In genomic region chr2:6178901-6179748, GRCm38 (mm10) we compare ENCODE assay signal across 16 mouse cellular contexts. TPM values are rescaled to one million over a fixed set of nuclear protein-coding genes. Genes with fewer than 3 reads are reported as not detected.
DNase-seq lines count a peak whose midpoint lies in the region; ATAC-seq and TF ChIP-seq lines count a peak whose summit lies in the region.
"Had no signal": no experiment of that assay in that cellular context is flagged by ENCODE, and none has a peak within 500 bp of the region (broad histone marks: within the 10 kb centered on the region; RNA-seq: fewer than 3 reads in every experiment).

No protein-coding gene starts in this region.

- TF ChIP-seq CTCF in E14TG2a.4 (conservative IDR thresholded peaks at IDR 0.05; ENCODE audit: low read length), result no peak

- peak; percentile 69 for ATAC-seq in hindbrain, embryonic 15.5 days (ENCODE audit: low FRiP score, low read depth)
- peak; percentile 52; the same call in 1 of the 2 replicates for ATAC-seq in megakaryocyte progenitor cell, adult 5-6 weeks (replicated peaks; ENCODE audit: poor library complexity)
- ATAC-seq: inflammation-experienced regulatory T-cells, adult 6 months had no signal

- H3K9ac ChIP-seq in hindbrain, embryonic 15.5 days, result no peak overlapping the region
- H3K9ac ChIP-seq: embryonic facial prominence, embryonic 12.5 days; heart, embryonic 15.5 days; liver, embryonic 15.5 days had no signal

- 0 out of 2 replicates have a peak overlapping the region, but pooled peaks have one; percentile 7 for H3K4me3 ChIP-seq in E14TG2a.4 (replicated peaks; ENCODE audit: low read length)
- H3K4me3 ChIP-seq in hindbrain, embryonic 15.5 days, result no peak overlapping the region
- H3K4me3 ChIP-seq: embryonic facial prominence, embryonic 12.5 days; heart, embryonic 15.5 days; liver, embryonic 15.5 days had no signal

- H3K4me2 ChIP-seq in hindbrain, embryonic 15.5 days, result no peak overlapping the region
- H3K4me2 ChIP-seq: embryonic facial prominence, embryonic 12.5 days; heart, embryonic 15.5 days; liver, embryonic 15.5 days had no signal

- H3K4me1 ChIP-seq in E14TG2a.4 (replicated peaks; ENCODE audit: low read depth, low read length), result peaks cover 7% of the 10 kb centered on the region; the same call in 1 of the 2 replicates
- H3K4me1 ChIP-seq in hindbrain, embryonic 15.5 days (replicated peaks), result peaks cover 5% of the 10 kb centered on the region; the same call in 1 of the 2 replicates
- H3K4me1 ChIP-seq: embryonic facial prominence, embryonic 12.5 days; heart, embryonic 15.5 days; liver, embryonic 15.5 days had no signal

- no peaks in the 10 kb centered on the region for H3K36me3 ChIP-seq in E14TG2a.4 (ENCODE audit: insufficient read depth, low read length)
- no peaks in the 10 kb centered on the region for H3K36me3 ChIP-seq in hindbrain, embryonic 15.5 days
- H3K36me3 ChIP-seq: embryonic facial prominence, embryonic 12.5 days; heart, embryonic 15.5 days; liver, embryonic 15.5 days had no signal

- no peaks in the 10 kb centered on the region for H3K27me3 ChIP-seq in E14TG2a.4 (ENCODE audit: insufficient read depth, low read length)
- no peaks in the 10 kb centered on the region for H3K27me3 ChIP-seq in hindbrain, embryonic 15.5 days
- H3K27me3 ChIP-seq: embryonic facial prominence, embryonic 12.5 days; heart, embryonic 15.5 days; liver, embryonic 15.5 days had no signal

- H3K27ac ChIP-seq in hindbrain, embryonic 15.5 days (replicated peaks), result no peak overlapping the region
- H3K27ac ChIP-seq: embryonic facial prominence, embryonic 12.5 days; heart, embryonic 15.5 days; liver, embryonic 15.5 days had no signal

- peak; percentile 43 for DNase-seq in embryo, embryonic 10 days (ENCODE audit: low spot score)
- DNase-seq in spleen, adult 18-20 months, result no peak
- no peak for DNase-seq in B cell, adult 2 months
- no peak for DNase-seq in layer of hippocampus, adult 9-10 months (ENCODE audit: low spot score)
- DNase-seq: adrenal gland, postnatal 14 days; cerebellum, adult 8-10 months; kidney, postnatal 14 days; lung, postnatal 36 days; midbrain, embryonic 14.5 days had no signal

- WGBS in hindbrain, embryonic 15.5 days, result 71% methylated on average over 16 of the region's 16 CpGs

- H3K9me3 ChIP-seq in E14TG2a.4 (ENCODE audit: low read length), result no peaks in the 10 kb centered on the region
- H3K9me3 ChIP-seq in hindbrain, embryonic 15.5 days, result no peaks in the 10 kb centered on the region
- H3K9me3 ChIP-seq: heart, embryonic 15.5 days; liver, embryonic 15.5 days had no signal

RNA-seq across cellular contexts. Expression of gene Echdc3, which starts 33.7 kb away (rescaled TPM):
- 1.3 and 1.4 TPM in 2 replicates for polyA plus RNA-seq in hindbrain, embryonic 15.5 days (2015; fragmentation: Nextera tagmentation; extraction: Ambion mirVana)
- total RNA-seq in megakaryocyte progenitor cell, adult 5-6 weeks (2015), result 1.2 and 2.4 TPM in 2 replicates
- 0.41 and 1.5 TPM in 2 replicates for total RNA-seq in megakaryocyte progenitor cell, adult 5-6 weeks (2017)
- polyA plus RNA-seq: inflammation-experienced regulatory T-cells, adult 6 months had no signal

RNA-seq across cellular contexts. Expression of gene Proser2, which starts 49.1 kb away (rescaled TPM):
- polyA plus RNA-seq in hindbrain, embryonic 15.5 days (2015; fragmentation: Nextera tagmentation; extraction: Ambion mirVana), result 7.8 and 10.1 TPM in 2 replicates
- 0.15 TPM in 1 of 2 replicates, not detected in the other for total RNA-seq in megakaryocyte progenitor cell, adult 5-6 weeks (2015)
- not detected in 2 replicates for total RNA-seq in megakaryocyte progenitor cell, adult 5-6 weeks (2017)
